Mouse (Mus musculus): ENCODE measurements around the gene Bri3. TPM values are rescaled to one million over a fixed set of nuclear protein-coding genes. Genes with fewer than 3 reads are reported as not detected.

The Bri3 gene
- polyA plus RNA-seq, 1 experiment from 2014 or later: 123 TPM

GRCm38 (mm10) chr5:144238969-144239368, 5.3 kb upstream of the Bri3 start:
- Histone ChIP-seq H3K4me1 (0 out of 2 replicates have a peak, but pooled peaks cover 3% of the 10 kb centered on the region), H3K9me3 (no peaks in the 10 kb centered on the region), H3K27me3 (no peaks in the 10 kb centered on the region), H3K4me2 (no peak overlapping the region), H3K27ac (no peak overlapping the region), H3K4me3 (no peak overlapping the region), H3K36me3 (no peaks in the 10 kb centered on the region), H3K9ac (no peak overlapping the region)
- no peak for ATAC-seq (ENCODE audit: borderline replicate concordance, extremely low read depth, low FRiP score, low TSS enrichment)
- 72% methylated on average over 1 of the region's 1 CpGs for WGBS

- Histone ChIP-seq H3K27me3 (no peaks in the 10 kb centered on the region), H3K4me3 (no peak overlapping the region), H3K9ac (no peak overlapping the region), H3K27ac (no peak overlapping the region), H3K4me1 (peaks cover 18% of the 10 kb centered on the region), H3K36me3 (no peaks in the 10 kb centered on the region), H3K4me2 (no peak overlapping the region), H3K9me3 (peaks cover 3% of the 10 kb centered on the region; the same call in 1 of the 2 replicates)
- ATAC-seq (ENCODE audit: borderline replicate concordance, extremely low read depth, low FRiP score, low TSS enrichment): no peak
- WGBS: 65% methylated on average over 2 of the region's 2 CpGs
These were observed 1.4 kb downstream of the Bri3 start for GRCm38 (mm10) chr5:144245592-144245991.

- 51% methylated on average over 7 of the region's 7 CpGs for WGBS
- no peak overlapping the region for H3K27ac ChIP-seq
- no peaks in the 10 kb centered on the region for H3K27me3 ChIP-seq
- no peak for ATAC-seq (ENCODE audit: borderline replicate concordance, extremely low read depth, low FRiP score, low TSS enrichment)
- H3K4me2 ChIP-seq: no peak overlapping the region
- H3K4me3 ChIP-seq: no peak overlapping the region
- H3K9ac ChIP-seq: no peak overlapping the region
- H3K36me3 ChIP-seq: no peaks in the 10 kb centered on the region
- peaks cover 3% of the 10 kb centered on the region; the same call in 1 of the 2 replicates for H3K9me3 ChIP-seq
- H3K4me1 ChIP-seq: peaks cover 18% of the 10 kb centered on the region
These were observed 2.4 kb downstream of the Bri3 start for GRCm38 (mm10) chr5:144246669-144247068.

GRCm38 (mm10) chr5:144247307-144247706, 3.1 kb downstream of the Bri3 start:
- no peak for ATAC-seq (ENCODE audit: borderline replicate concordance, extremely low read depth, low FRiP score, low TSS enrichment)
- WGBS: 44% methylated on average over 10 of the region's 10 CpGs

GRCm38 (mm10) chr5:144247906-144248585, 3.8 kb downstream of the Bri3 start:
- H3K4me1 ChIP-seq: peaks cover 18% of the 10 kb centered on the region
- H3K36me3 ChIP-seq: no peaks in the 10 kb centered on the region
- H3K27me3 ChIP-seq: no peaks in the 10 kb centered on the region
- H3K4me2 ChIP-seq: no peak overlapping the region
- peak overlapping the region; percentile 82 for H3K27ac ChIP-seq
- H3K4me3 ChIP-seq: no peak overlapping the region
- ATAC-seq (ENCODE audit: borderline replicate concordance, extremely low read depth, low FRiP score, low TSS enrichment): peak; percentile 25; the same call in 1 of the 2 replicates
- no peak overlapping the region for H3K9ac ChIP-seq
- 32% methylated on average over 10 of the region's 10 CpGs for WGBS
- peaks cover 3% of the 10 kb centered on the region; the same call in 1 of the 2 replicates for H3K9me3 ChIP-seq

More at GRCm38 (mm10) chr5:144247307-144247706, 3.1 kb downstream of the Bri3 start:
- Histone ChIP-seq H3K9ac (no peak overlapping the region), H3K4me3 (no peak overlapping the region), H3K36me3 (no peaks in the 10 kb centered on the region), H3K4me1 (peaks cover 18% of the 10 kb centered on the region), H3K27me3 (no peaks in the 10 kb centered on the region), H3K27ac (peak overlapping the region; percentile 82), H3K4me2 (peak overlapping the region; percentile 7; the same call in 1 of the 2 replicates), H3K9me3 (peaks cover 3% of the 10 kb centered on the region; the same call in 1 of the 2 replicates)

- Histone ChIP-seq H3K4me2 (no peak overlapping the region), H3K36me3 (no peaks in the 10 kb centered on the region), H3K4me1 (peaks cover 24% of the 10 kb centered on the region), H3K27ac (no peak overlapping the region), H3K9ac (no peak overlapping the region), H3K27me3 (no peaks in the 10 kb centered on the region), H3K4me3 (no peak overlapping the region), H3K9me3 (peaks cover 3% of the 10 kb centered on the region; the same call in 1 of the 2 replicates)
- no peak for ATAC-seq (ENCODE audit: borderline replicate concordance, extremely low read depth, low FRiP score, low TSS enrichment)
- 77% methylated on average over 3 of the region's 3 CpGs for WGBS
These were observed 5.6 kb downstream of the Bri3 start for GRCm38 (mm10) chr5:144249871-144250270.

GRCm38 (mm10) chr5:144251876-144252577, 7.8 kb downstream of the Bri3 start:
- Histone ChIP-seq H3K27me3 (no peaks in the 10 kb centered on the region), H3K36me3 (no peaks in the 10 kb centered on the region), H3K9me3 (peaks cover 3% of the 10 kb centered on the region; the same call in 1 of the 2 replicates), H3K4me2 (no peak overlapping the region), H3K4me1 (peaks cover 27% of the 10 kb centered on the region), H3K9ac (no peak overlapping the region), H3K27ac (no peak overlapping the region), H3K4me3 (no peak overlapping the region)
- 80% methylated on average over 13 of the region's 13 CpGs for WGBS
- no peak for ATAC-seq (ENCODE audit: borderline replicate concordance, extremely low read depth, low FRiP score, low TSS enrichment)

- Histone ChIP-seq H3K36me3 (no peaks in the 10 kb centered on the region), H3K4me1 (peaks cover 28% of the 10 kb centered on the region), H3K27ac (no peak overlapping the region), H3K27me3 (no peaks in the 10 kb centered on the region), H3K9me3 (peaks cover 3% of the 10 kb centered on the region; the same call in 1 of the 2 replicates), H3K4me2 (no peak overlapping the region), H3K9ac (no peak overlapping the region), H3K4me3 (no peak overlapping the region)
- ATAC-seq (ENCODE audit: borderline replicate concordance, extremely low read depth, low FRiP score, low TSS enrichment): no peak
- WGBS: 69% methylated on average over 4 of the region's 4 CpGs
These were observed 9.0 kb downstream of the Bri3 start for GRCm38 (mm10) chr5:144253212-144253611.

GRCm38 (mm10) chr5:144254122-144254810, 10.0 kb downstream of the Bri3 start:
- H3K27ac ChIP-seq: peak overlapping the region; percentile 93
- 49% methylated on average over 16 of the region's 16 CpGs for WGBS
- no peaks in the 10 kb centered on the region for H3K27me3 ChIP-seq
- H3K36me3 ChIP-seq: 0 out of 2 replicates have a peak, but pooled peaks cover 3% of the 10 kb centered on the region
- peaks cover 3% of the 10 kb centered on the region; the same call in 1 of the 2 replicates for H3K9me3 ChIP-seq
- H3K4me2 ChIP-seq: peak overlapping the region; percentile 81
- peak; percentile 35; the same call in 1 of the 2 replicates for ATAC-seq (ENCODE audit: borderline replicate concordance, extremely low read depth, low FRiP score, low TSS enrichment)
- peak overlapping the region; percentile 31; the same call in 1 of the 2 replicates for H3K9ac ChIP-seq
- H3K4me1 ChIP-seq: peaks cover 37% of the 10 kb centered on the region
- peak overlapping the region; percentile 83 for H3K4me3 ChIP-seq

- Histone ChIP-seq H3K4me3 (peak overlapping the region; percentile 83), H3K4me2 (peak overlapping the region; percentile 81), H3K9me3 (peaks cover 1% of the 10 kb centered on the region; the same call in 1 of the 2 replicates), H3K27ac (peak overlapping the region; percentile 93), H3K36me3 (0 out of 2 replicates have a peak, but pooled peaks cover 6% of the 10 kb centered on the region), H3K4me1 (peaks cover 44% of the 10 kb centered on the region), H3K27me3 (no peaks in the 10 kb centered on the region), H3K9ac (peak overlapping the region; percentile 83)
- ATAC-seq (ENCODE audit: borderline replicate concordance, extremely low read depth, low FRiP score, low TSS enrichment): peak; percentile 81
- whole genome bisulfite sequencing: under 1% methylated on average over 72 of the region's 84 CpGs
These were observed 10.8 kb downstream of the Bri3 start for GRCm38 (mm10) chr5:144254811-144255631.

Data from lung, embryonic 15.5 days (tissue).